30 mouse cellular contexts compared by ENCODE assay signal in genomic region chr7:57448239-57448638, GRCm38 (mm10). TPM values are rescaled to one million over a fixed set of nuclear protein-coding genes. Genes with fewer than 3 reads are reported as not detected.
"Had no signal": no experiment of that assay in that cellular context is flagged by ENCODE, and none has a peak within 500 bp of the region (broad histone marks: within the 10 kb centered on the region; RNA-seq: fewer than 3 reads in every experiment).

No protein-coding gene starts in this region.

- H3K4me2 ChIP-seq: heart, embryonic 11.5 days; heart, embryonic 13.5 days; heart, embryonic 15.5 days; hindbrain, embryonic 13.5 days; hindbrain, embryonic 15.5 days; kidney, embryonic 15.5 days; limb, embryonic 13.5 days; limb, embryonic 15.5 days; liver, embryonic 12.5 days had no signal

- H3K27me3 ChIP-seq: heart, embryonic 13.5 days; heart, embryonic 15.5 days; hindbrain, embryonic 13.5 days; hindbrain, embryonic 15.5 days; kidney, embryonic 15.5 days; limb, embryonic 13.5 days; limb, embryonic 15.5 days; liver, embryonic 12.5 days had no signal

- H3K4me1 ChIP-seq: heart, embryonic 13.5 days; heart, embryonic 15.5 days; hindbrain, embryonic 13.5 days; hindbrain, embryonic 15.5 days; kidney, embryonic 15.5 days; limb, embryonic 13.5 days; limb, embryonic 15.5 days; liver, embryonic 12.5 days had no signal

- H3K27ac ChIP-seq: heart, embryonic 13.5 days; heart, embryonic 15.5 days; hindbrain, embryonic 13.5 days; hindbrain, embryonic 15.5 days; hindbrain, postnatal 0 days; kidney, embryonic 15.5 days; layer of hippocampus, adult 2 months; limb, embryonic 13.5 days; limb, embryonic 15.5 days; liver, embryonic 12.5 days; liver, embryonic 14.5 days had no signal

- H3K36me3 ChIP-seq: heart, embryonic 13.5 days; heart, embryonic 15.5 days; hindbrain, embryonic 13.5 days; hindbrain, embryonic 15.5 days; kidney, embryonic 15.5 days; limb, embryonic 13.5 days; limb, embryonic 15.5 days; liver, embryonic 12.5 days had no signal

- ATAC-seq: hindbrain, postnatal 0 days; intestine, embryonic 16.5 days; liver, embryonic 12.5 days had no signal

- H3K9ac ChIP-seq: heart, embryonic 13.5 days; heart, embryonic 15.5 days; hindbrain, embryonic 13.5 days; hindbrain, embryonic 15.5 days; kidney, embryonic 15.5 days; limb, embryonic 13.5 days; limb, embryonic 15.5 days; liver, embryonic 12.5 days; liver, embryonic 14.5 days had no signal

- DNase-seq: gastrocnemius, postnatal 14 days; heart, adult 18-20 months; heart, postnatal 14 days; heart, postnatal 36 days; kidney, adult 11 months; kidney, adult 2 months; kidney, adult 9 months; kidney, postnatal 10 days; kidney, postnatal 25 days; kidney, postnatal 4 days; layer of hippocampus, adult 9-11 months; layer of hippocampus, postnatal 36 days; left cerebral cortex, postnatal 4 days; lung, adult 18-20 months had no signal

- H3K4me3 ChIP-seq: heart, embryonic 13.5 days; heart, embryonic 15.5 days; hindbrain, embryonic 13.5 days; hindbrain, embryonic 15.5 days; kidney, embryonic 15.5 days; layer of hippocampus, adult 2 months; limb, embryonic 13.5 days; limb, embryonic 15.5 days; liver, embryonic 12.5 days had no signal

- H3K9me3 ChIP-seq: heart, embryonic 13.5 days; heart, embryonic 15.5 days; hindbrain, embryonic 13.5 days; hindbrain, embryonic 15.5 days; kidney, embryonic 15.5 days; limb, embryonic 13.5 days; limb, embryonic 15.5 days; liver, embryonic 12.5 days had no signal

RNA-seq across cellular contexts. Expression of gene Gabrb3, which starts 28.7 kb away (rescaled TPM):
- total RNA-seq: gastrocnemius, adult 18-20 months; hematopoietic stem cell, adult 5-6 weeks had no signal
- polyA plus RNA-seq: liver, embryonic 16.5 days had no signal
